Mouse (Mus musculus) MEL (cell line): Measurements from ENCODE around the gene Vcl. TPM values are rescaled to one million over a fixed set of nuclear protein-coding genes. Genes with fewer than 3 reads are reported as not detected.

Experiments
- DNase-seq: peaks from one replicate; pipeline ENCODE4 v3.0.0; 2011; ENCODE audit warnings: low read depth, low spot score
- H3K27ac ChIP-seq: 2 replicates; pipeline ENCODE4 v1.5.1; 2012; ENCODE audit warnings: low read depth, mild to moderate bottlenecking, control low read depth, low read length, moderate library complexity; ENCODE audit not compliant: control insufficient read depth
- H3K27me3 ChIP-seq, 2 experiments: fragments of 150-350 bp in 1 of 2; sonication (generic) in 1 of 2; 2 replicates each; pipeline ENCODE4 v1.6.1; 2012; ENCODE audit warnings: low read length in 2 of 2, mild to moderate bottlenecking in 2 of 2, improper control_type of control experiment in 1 of 2, moderate library complexity in 1 of 2; ENCODE audit not compliant: insufficient read depth in 2 of 2, control insufficient read depth in 1 of 2
- H3K36me3 ChIP-seq, 2 experiments: 2 replicates each; pipeline ENCODE4 v1.6.1; 2012 to 2014; ENCODE audit warnings: low read length in 2 of 2, improper control_type of control experiment in 1 of 2, inconsistent platforms in 1 of 2, mild to moderate bottlenecking in 1 of 2; ENCODE audit not compliant: insufficient read depth in 2 of 2, control insufficient read depth in 1 of 2
- H3K4me1 ChIP-seq, 2 experiments: fragments of 150-350 bp in 1 of 2; sonication (generic) in 1 of 2; 2 replicates each; pipeline ENCODE4 v1.6.1; 2012; ENCODE audit warnings: low read length in 2 of 2, improper control_type of control experiment in 1 of 2, mild to moderate bottlenecking in 1 of 2; ENCODE audit not compliant: insufficient read depth in 2 of 2, control insufficient read depth in 1 of 2
- H3K4me3 ChIP-seq, 2 experiments: fragments of 150-350 bp in 1 of 2; sonication (generic) in 1 of 2; 2 replicates each; pipeline ENCODE4 v1.5.1; 2012; ENCODE audit warnings: low read depth in 2 of 2, low read length in 2 of 2, mild to moderate bottlenecking in 2 of 2, moderate library complexity in 2 of 2, control low read depth in 1 of 2, improper control_type of control experiment in 1 of 2; ENCODE audit not compliant: control insufficient read depth in 1 of 2, insufficient read depth in 1 of 2
- H3K79me2 ChIP-seq: 2 replicates; pipeline ENCODE4 v1.6.1; 2012; ENCODE audit warnings: mild to moderate bottlenecking, low read length, moderate library complexity; ENCODE audit not compliant: control insufficient read depth, poor library complexity, insufficient read depth
- H3K9ac ChIP-seq: 2 replicates; pipeline ENCODE4 v1.6.1; 2012; ENCODE audit warnings: low read depth, mild to moderate bottlenecking, control low read depth, low read length, moderate library complexity; ENCODE audit not compliant: control insufficient read depth, poor library complexity, severe bottlenecking
- H3K9me3 ChIP-seq: fragments of 150-350 bp; sonication (generic); replicated peaks from 2 replicates; pipeline ENCODE4 v1.6.1; 2012; ENCODE audit warnings: mild to moderate bottlenecking, low read length, improper control_type of control experiment, moderate library complexity; ENCODE audit not compliant: insufficient read depth
- BHLHE40 ChIP-seq: IDR thresholded peaks from 2 replicates; pipeline ENCODE4 v1.6.1; 2012; ENCODE audit warnings: low read depth, mild to moderate bottlenecking, inconsistent platforms, low read length, improper control_type of control experiment, borderline replicate concordance
- CTCF ChIP-seq, 3 experiments: IDR thresholded peaks in 2 of 3; conservative IDR thresholded peaks in 1 of 3; 2 replicates each; pipeline ENCODE4 v1.5.1; 2011 to 2012; ENCODE audit warnings: low read length in 3 of 3, low read depth in 2 of 3, mild to moderate bottlenecking in 2 of 3, improper control_type of control experiment in 1 of 3, inconsistent platforms in 1 of 3, mixed read lengths in 1 of 3, moderate library complexity in 1 of 3; ENCODE audit not compliant: control insufficient read depth in 1 of 3, insufficient read depth in 1 of 3, poor library complexity in 1 of 3, severe bottlenecking in 1 of 3
- ELF1 ChIP-seq: IDR thresholded peaks from 2 replicates; pipeline ENCODE4 v1.6.1; 2014; ENCODE audit warnings: low read depth, mild to moderate bottlenecking, inconsistent platforms, low read length, improper control_type of control experiment, moderate library complexity
- EP300 ChIP-seq, 2 experiments: IDR thresholded peaks; 2 replicates each; pipeline ENCODE4 v1.6.1; 2011; ENCODE audit warnings: improper control_type of control experiment in 2 of 2, low read length in 2 of 2, low read depth in 1 of 2, mild to moderate bottlenecking in 1 of 2
- ETS1 ChIP-seq: IDR thresholded peaks from 2 replicates; pipeline ENCODE4 v1.6.1; 2012; ENCODE audit warnings: low read depth, mild to moderate bottlenecking, inconsistent platforms, low read length, improper control_type of control experiment, moderate library complexity
- GABPA ChIP-seq: IDR thresholded peaks from 2 replicates; pipeline ENCODE4 v1.6.1; 2012; ENCODE audit warnings: low read depth, mild to moderate bottlenecking, inconsistent platforms, low read length, improper control_type of control experiment, moderate library complexity
- GATA1 ChIP-seq: IDR thresholded peaks from 2 replicates; pipeline ENCODE4 v1.6.1; 2011; ENCODE audit warnings: low read depth, low read length, improper control_type of control experiment
- MAX ChIP-seq: IDR thresholded peaks from 2 replicates; pipeline ENCODE4 v1.6.1; 2011; ENCODE audit warnings: low read length, improper control_type of control experiment
- MAZ ChIP-seq: IDR thresholded peaks from 2 replicates; pipeline ENCODE4 v1.6.1; 2012; ENCODE audit warnings: low read depth, mild to moderate bottlenecking, inconsistent platforms, low read length, improper control_type of control experiment
- MXI1 ChIP-seq: IDR thresholded peaks from 2 replicates; pipeline ENCODE4 v1.6.1; 2011; ENCODE audit warnings: mild to moderate bottlenecking, low read depth, low read length, improper control_type of control experiment
- MYC ChIP-seq: IDR thresholded peaks from 2 replicates; pipeline ENCODE4 v1.6.1; 2011; ENCODE audit warnings: low read depth, mild to moderate bottlenecking, low read length, improper control_type of control experiment, moderate library complexity
- POLR2AphosphoS5 ChIP-seq: IDR thresholded peaks from 2 replicates; pipeline ENCODE4 v1.6.1; 2012; ENCODE audit warnings: low read depth, borderline replicate concordance, mild to moderate bottlenecking, inconsistent platforms, low read length, moderate library complexity, mixed read lengths
- RCOR1 ChIP-seq: IDR thresholded peaks from 2 replicates; pipeline ENCODE4 v1.6.1; 2012; ENCODE audit warnings: low read depth, mild to moderate bottlenecking, inconsistent platforms, low read length, improper control_type of control experiment
- SIN3A ChIP-seq: IDR thresholded peaks from 2 replicates; pipeline ENCODE4 v1.6.1; 2012; ENCODE audit warnings: low read length, improper control_type of control experiment, inconsistent platforms
- SMC3 ChIP-seq: IDR thresholded peaks from 2 replicates; pipeline ENCODE4 v1.6.1; 2011; ENCODE audit warnings: low read depth, low read length, improper control_type of control experiment
- TCF12 ChIP-seq: IDR thresholded peaks from 2 replicates; pipeline ENCODE4 v1.6.1; 2014; ENCODE audit warnings: low read depth, mild to moderate bottlenecking, inconsistent platforms, low read length, improper control_type of control experiment, moderate library complexity
- USF1 ChIP-seq: IDR thresholded peaks from 2 replicates; pipeline ENCODE4 v1.6.1; 2014; ENCODE audit warnings: low read depth, mild to moderate bottlenecking, inconsistent platforms, low read length, improper control_type of control experiment, moderate library complexity
- USF2 ChIP-seq, 2 experiments: IDR thresholded peaks; 2 replicates each; pipeline ENCODE4 v1.6.1; 2011 to 2012; ENCODE audit warnings: improper control_type of control experiment in 2 of 2, low read length in 2 of 2, borderline replicate concordance in 1 of 2, inconsistent platforms in 1 of 2, low read depth in 1 of 2, mild to moderate bottlenecking in 1 of 2; ENCODE audit not compliant: insufficient read depth in 1 of 2
- ZMIZ1 ChIP-seq: IDR thresholded peaks from 2 replicates; pipeline ENCODE4 v1.6.1; 2012; ENCODE audit warnings: low read depth, mild to moderate bottlenecking, inconsistent platforms, low read length, improper control_type of control experiment, moderate library complexity
- ZNF384 ChIP-seq: IDR thresholded peaks from 2 replicates; pipeline ENCODE4 v1.6.1; 2012; ENCODE audit warnings: low read depth, mild to moderate bottlenecking, inconsistent platforms, low read length, improper control_type of control experiment
- polyA plus RNA-seq, 2 experiments: library from polyadenylated mRNA; stranded (reverse) in 1 of 2; unstranded in 1 of 2; fragments of >175 nt in 1 of 2; fragments of >200 nt in 1 of 2; gene quantifications; 2 replicates each; pipeline versions ENCODE4 v1.2.1 to v1.2.4; 2012; ENCODE audit warnings: low replicate concordance in 2 of 2, low read depth in 1 of 2; ENCODE audit not compliant: insufficient read length in 2 of 2, insufficient read depth in 1 of 2, missing spikeins in 1 of 2
- total RNA-seq: library from RNA; depleted of rRNA; stranded (reverse); fragments of 300-350 nt; gene quantifications from 2 replicates; pipeline ENCODE4 v1.2.3, GENCODE M21; 2012

The Vcl gene
- total and polyA plus RNA-seq, 3 experiments = 11.7 to 30.3 TPM; not detected in 1

DNA sequence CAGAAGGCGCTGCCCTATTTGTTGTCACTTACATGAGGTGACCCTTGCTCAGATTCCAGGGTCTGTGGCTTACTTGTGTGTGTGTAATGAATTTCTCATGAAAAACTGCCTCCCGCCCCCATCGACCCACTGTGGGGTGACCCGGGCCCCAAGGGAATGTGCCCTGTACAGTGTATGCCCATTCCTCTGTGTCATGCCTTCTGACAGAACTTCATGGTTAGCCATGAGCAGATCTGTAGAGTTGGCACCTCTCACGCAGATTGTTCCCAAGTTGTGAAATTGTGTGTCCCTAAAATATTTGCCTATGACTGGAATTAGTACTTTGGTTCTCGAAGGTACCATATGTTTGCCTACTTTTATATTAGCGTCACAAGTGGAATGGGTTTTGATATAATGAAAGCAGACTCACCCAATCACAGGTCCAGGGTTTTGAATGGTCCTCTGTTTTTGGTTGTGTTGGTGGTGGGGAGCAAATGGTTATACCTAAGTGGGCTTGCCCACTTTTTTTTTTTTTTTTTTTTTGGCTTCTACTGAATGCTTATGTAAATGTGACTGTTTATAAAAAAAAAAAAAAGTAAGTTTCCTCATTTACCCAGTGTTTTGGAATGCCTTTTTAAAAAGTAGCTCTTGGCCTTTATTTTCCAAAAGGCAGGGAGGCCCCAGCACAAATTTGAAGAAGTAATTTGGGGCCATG, 147.4 kb downstream of the Vcl start:
- peaks cover 28% of the 10 kb centered on the region for H3K79me2 ChIP-seq
- H3K27me3 ChIP-seq = no peaks in the 10 kb centered on the region
- peak overlapping the region; percentile 73 for H3K9ac ChIP-seq
- no peaks in the 10 kb centered on the region for H3K9me3 ChIP-seq
- peaks cover 18 to 29% of the 10 kb centered on the region in 2 experiments for H3K4me1 ChIP-seq
- DNase-seq = no peak
- peaks cover 0 to 40% of the 10 kb centered on the region in 2 experiments; a peak in 2 of 4 replicates for H3K36me3 ChIP-seq
- peak overlapping the region; percentile 84 to 89 for H3K4me3 ChIP-seq
- TF ChIP-seq ZNF384 (peak; percentile 89), GABPA (no peak), BHLHE40 (no peak), SMC3 (no peak), CTCF (IDR thresholded peaks at IDR 0.05 in 2 of 3, conservative IDR thresholded peaks at IDR 0.05 in 1 of 3; ENCODE audit: control insufficient read depth in 1 of 3, insufficient read depth in 1 of 3, low read depth in 2 of 3, low read length in 3 of 3, poor library complexity in 1 of 3, severe bottlenecking in 1 of 3) (no peak)
- peak overlapping the region; percentile 53 for H3K27ac ChIP-seq

GRCm38 (mm10) chr14:21077939-21078338, 148.7 kb downstream of the Vcl start:
- TF ChIP-seq TCF12 = no peak
- TF ChIP-seq EP300 (IDR thresholded peaks at IDR 0.05; ENCODE audit: low read depth in 1 of 2, low read length in 2 of 2) = peak; percentile 24 to 36; a peak in 1 of 4 replicates
- peak; percentile 93 for TF ChIP-seq MXI1
- peak; percentile 87; the same call in 1 of the 2 replicates for TF ChIP-seq MYC
- peak; percentile 60; the same call in 1 of the 2 replicates for TF ChIP-seq BHLHE40
- TF ChIP-seq GATA1 = peak; percentile 74
- no peak for TF ChIP-seq MAZ
- no peak for TF ChIP-seq POLR2AphosphoS5
- peak; percentile 96 for TF ChIP-seq MAX
- peak; percentile 63 to 86 for TF ChIP-seq USF2 (IDR thresholded peaks at IDR 0.05; ENCODE audit: borderline replicate concordance in 1 of 2, insufficient read depth in 1 of 2, low read depth in 1 of 2, low read length in 2 of 2)
- TF ChIP-seq RCOR1 = peak; percentile 41; the same call in 1 of the 2 replicates
- no peak for TF ChIP-seq ZMIZ1
- TF ChIP-seq SIN3A = peak; percentile 84
- peak; percentile 72 for TF ChIP-seq ETS1
- peak; percentile 66 for TF ChIP-seq ELF1
- peak; percentile 98 for TF ChIP-seq USF1
- no peak for TF ChIP-seq CTCF (IDR thresholded peaks at IDR 0.05 in 2 of 3, conservative IDR thresholded peaks at IDR 0.05 in 1 of 3; ENCODE audit: control insufficient read depth in 1 of 3, insufficient read depth in 1 of 3, low read depth in 2 of 3, low read length in 3 of 3, poor library complexity in 1 of 3, severe bottlenecking in 1 of 3)
- peak overlapping the region; percentile 32 for H3K9ac ChIP-seq
- H3K9me3 ChIP-seq = no peaks in the 10 kb centered on the region
- H3K4me1 ChIP-seq = peaks cover 18 to 26% of the 10 kb centered on the region in 2 experiments
- peak; percentile 77 for DNase-seq
- peaks cover 28% of the 10 kb centered on the region for H3K79me2 ChIP-seq
- peak overlapping the region; percentile 51 for H3K27ac ChIP-seq
- H3K4me3 ChIP-seq = peak overlapping the region; percentile 11 to 89; a peak in 3 of 4 replicates
- H3K27me3 ChIP-seq = no peaks in the 10 kb centered on the region
- H3K36me3 ChIP-seq = peaks cover 0 to 37% of the 10 kb centered on the region in 2 experiments; a peak in 3 of 4 replicates
